Mouse (Mus musculus) heart, postnatal 4 days (tissue): ENCODE measurements at regions not wholly inside any gene's neighbourhood (a gene's known extent, or its start where the extent isn't known, plus 50 kb on each side); places are given as distances from the start of the nearest gene placed in this dataset.
A peak's percentile ranks its signal among the peaks of the same experiment; 100 is the strongest.

Experiments
- DNase-seq: peaks from one replicate; pipeline ENCODE4 v3.0.0; 2021

DNA sequence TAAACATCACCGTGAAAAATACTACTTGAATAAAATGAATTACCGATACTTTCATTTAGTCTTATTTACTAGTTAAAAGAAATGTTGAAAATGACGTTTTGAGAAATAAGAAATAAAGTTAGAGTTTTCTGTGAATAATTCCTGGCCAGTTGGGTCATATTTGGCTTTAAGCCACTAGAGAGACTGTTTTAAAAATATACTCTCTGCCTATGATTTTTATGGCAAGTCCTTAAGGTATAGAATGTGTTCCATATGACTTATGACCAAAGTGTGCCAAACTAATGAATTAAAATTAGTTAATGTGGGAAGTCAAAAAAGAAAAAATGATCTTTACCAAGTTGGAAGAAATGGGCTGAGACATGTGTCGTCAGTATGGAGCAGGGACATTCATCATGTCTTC lies 354.2 kb upstream of the Col3a1 start:
- DNase-seq = no peak

GRCm38 (mm10) chr1:44987171-44987570 lies 324.2 kb upstream of the Col3a1 start:
- no peak for DNase-seq

DNA sequence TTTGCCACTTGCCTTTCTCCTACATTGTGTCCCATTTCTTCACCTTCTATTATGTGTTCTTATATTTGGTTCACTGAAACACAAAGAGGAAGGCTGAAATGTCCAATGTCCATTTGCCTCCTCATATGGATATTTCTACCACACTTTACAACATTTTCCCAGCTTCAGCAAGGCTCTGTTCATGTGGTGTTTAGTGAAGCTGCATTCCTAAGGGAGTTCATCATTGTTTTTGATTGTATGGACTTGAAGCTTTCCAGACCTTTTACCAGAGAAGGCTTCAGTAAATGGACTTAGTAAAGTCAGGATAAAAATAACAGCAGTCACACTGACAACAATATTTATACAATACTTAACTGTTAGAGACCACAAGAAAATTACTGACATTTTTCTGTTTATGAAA lies 290.8 kb upstream of the Col3a1 start:
- DNase-seq = no peak

GRCm38 (mm10) chr1:45021234-45021633 lies 290.1 kb upstream of the Col3a1 start:
- no peak for DNase-seq

DNA sequence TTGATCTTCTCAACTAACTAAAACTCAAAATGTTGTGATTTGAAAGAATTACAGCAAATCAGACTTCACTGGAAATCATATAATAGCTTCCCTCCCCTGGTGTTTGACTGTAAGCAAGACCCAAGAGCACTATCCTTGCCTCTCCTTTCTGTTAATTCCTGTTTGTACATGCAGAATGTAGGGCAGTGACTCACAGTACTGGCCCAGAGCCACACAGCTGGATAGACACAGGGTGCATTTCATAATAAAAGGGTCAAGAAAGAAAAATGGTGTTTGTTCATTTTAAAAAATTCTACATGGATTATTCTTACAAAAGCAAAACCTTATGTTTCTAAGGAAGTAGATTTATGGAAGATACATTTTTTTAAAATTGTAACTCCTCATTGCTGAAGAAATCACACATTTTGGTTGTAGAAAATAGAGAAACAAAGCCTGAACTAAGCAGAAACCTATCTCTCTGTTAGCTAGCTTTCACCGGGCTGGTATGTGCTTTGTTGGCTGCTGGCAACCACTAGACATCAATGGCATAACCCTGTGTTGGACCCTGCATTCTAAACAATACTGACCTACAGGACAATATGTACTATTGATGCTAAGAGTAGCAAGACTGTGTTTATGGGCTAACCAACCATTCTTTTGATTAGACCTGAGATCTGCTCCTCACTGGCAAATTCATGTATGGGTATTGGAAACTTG lies 289.0 kb upstream of the Col3a1 start:
- DNase-seq = peak; percentile 81

- DNase-seq = no peak
Observed at GRCm38 (mm10) chr1:45023336-45023735, 288.0 kb upstream of the Col3a1 start.

GRCm38 (mm10) chr1:45031436-45032027 lies 279.8 kb upstream of the Col3a1 start:
- DNase-seq = no peak

- no peak for DNase-seq
Observed at GRCm38 (mm10) chr1:45033343-45033742, 278.0 kb upstream of the Col3a1 start.

DNA sequence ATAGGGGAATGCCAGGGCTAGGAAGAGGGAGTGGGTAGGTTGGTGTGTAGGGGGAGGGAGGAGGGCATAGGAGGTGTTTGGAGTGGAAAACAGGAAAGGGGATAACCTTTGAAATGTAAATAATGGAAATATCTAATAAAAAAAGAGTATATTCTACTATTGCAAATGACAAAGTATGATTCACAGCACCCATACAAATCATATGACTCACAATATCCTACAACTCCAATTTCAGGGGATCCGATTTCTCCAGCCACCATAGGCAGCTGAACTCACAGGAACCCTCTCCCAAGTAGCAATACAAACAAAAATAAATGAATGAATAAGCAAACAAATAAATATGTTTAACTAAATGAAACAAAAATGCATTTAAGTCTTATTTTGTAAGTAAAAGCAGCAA lies 270.0 kb upstream of the Col3a1 start:
- no peak for DNase-seq

DNA sequence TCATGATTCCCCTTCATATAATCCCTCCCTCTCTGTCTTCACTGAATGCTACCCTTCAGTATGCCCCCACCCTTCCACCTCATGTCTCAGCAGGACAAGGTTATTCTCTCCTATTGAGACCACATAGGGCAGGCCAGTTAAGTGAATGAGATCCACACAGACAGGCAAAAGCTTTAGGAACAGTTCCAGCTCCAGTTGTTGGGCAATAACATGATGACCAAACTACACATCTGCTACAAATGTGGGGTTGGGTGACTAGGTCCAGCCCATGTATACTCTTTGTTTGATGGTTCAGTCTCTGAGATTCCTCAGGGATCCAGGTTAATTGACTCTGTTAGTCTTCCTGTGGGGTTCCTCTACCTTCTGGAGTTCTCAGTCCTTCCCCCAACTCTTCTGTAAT lies 269.5 kb upstream of the Col3a1 start:
- DNase-seq = no peak

DNA sequence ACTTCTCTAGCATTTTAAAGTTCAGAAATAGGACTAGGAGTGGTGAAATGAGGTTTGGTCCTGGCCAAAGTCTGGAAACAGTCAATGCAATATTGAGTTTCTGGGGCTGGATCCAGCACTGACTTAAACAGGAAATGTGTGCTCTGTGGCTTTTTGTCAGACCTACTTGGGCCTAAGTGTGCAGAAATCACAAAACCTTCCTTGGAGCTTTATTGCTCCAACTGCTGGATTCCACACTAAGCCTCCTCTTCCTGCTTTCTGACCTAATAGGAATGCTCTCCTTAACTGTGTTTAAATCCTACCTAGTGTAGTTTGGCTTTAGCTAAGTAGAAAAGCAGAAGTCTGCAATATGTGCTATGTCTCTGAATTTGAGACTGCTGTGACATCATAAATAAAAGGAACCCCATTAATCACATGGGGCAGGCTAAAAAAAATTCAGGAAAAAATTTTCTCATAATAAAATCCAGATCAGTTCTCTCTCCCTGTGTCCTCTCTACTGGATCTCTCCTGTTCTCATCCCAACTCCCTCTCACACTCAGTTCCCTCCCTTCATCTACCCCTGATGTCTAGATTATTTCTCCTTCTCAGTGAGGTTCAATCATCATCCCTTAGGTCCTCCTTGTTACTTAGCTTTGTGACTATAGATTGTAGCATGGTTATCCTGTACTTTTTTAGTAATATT lies 268.0 kb upstream of the Col3a1 start:
- DNase-seq = peak; percentile 25

DNA sequence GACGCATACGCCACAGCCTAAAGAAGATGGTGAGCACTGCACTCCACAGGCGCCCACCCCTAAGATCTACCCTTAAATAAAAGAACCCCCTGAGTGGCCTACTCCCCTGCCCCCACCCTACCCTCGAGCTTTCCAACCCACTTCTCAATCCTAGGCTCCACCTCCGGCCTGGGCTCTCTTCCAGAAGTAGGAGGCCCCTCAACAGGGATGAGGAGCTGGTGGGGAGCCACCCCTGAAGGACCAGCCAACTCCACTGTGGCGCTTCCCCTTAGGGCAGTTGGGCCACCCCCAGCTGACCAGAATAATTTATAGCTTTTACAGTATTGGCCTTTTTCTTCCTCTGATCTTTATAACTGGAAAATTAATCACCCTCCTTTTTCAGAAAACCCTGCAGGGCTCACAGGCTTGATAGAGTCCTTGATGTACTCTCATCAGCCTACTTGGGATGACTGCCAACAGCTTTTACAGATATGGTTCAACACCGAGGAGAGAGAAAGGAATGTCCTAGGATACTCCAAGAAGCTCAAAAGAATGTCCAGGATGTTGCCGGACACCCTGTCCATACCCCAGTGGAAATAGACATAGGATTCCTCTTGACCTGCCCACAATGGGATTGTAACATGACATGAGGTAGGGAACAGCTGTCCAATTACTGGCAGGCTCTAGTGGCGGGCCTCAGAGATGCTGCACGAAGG lies 220.3 kb upstream of the Col3a1 start:
- peak; percentile 7 for DNase-seq

DNA sequence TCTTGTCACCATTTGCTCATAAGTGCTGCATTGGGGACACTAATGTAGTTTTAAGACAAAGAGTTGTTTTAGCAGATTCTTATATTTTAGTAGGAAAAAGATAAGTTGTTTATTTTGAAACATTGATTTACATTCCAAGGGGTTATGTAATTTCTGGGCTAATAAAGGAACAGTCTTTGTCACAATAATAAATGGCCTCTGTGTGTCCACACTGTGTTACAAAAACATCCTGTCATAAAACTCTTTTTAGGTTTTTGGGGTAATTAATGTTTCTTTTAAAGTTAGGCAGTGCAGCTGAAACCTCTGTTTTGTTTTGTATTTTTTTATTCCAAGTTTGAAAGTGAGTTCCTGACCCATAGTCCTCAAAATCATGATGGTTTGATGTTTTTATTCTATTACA lies 210.4 kb upstream of the Col3a1 start:
- DNase-seq = no peak

DNA sequence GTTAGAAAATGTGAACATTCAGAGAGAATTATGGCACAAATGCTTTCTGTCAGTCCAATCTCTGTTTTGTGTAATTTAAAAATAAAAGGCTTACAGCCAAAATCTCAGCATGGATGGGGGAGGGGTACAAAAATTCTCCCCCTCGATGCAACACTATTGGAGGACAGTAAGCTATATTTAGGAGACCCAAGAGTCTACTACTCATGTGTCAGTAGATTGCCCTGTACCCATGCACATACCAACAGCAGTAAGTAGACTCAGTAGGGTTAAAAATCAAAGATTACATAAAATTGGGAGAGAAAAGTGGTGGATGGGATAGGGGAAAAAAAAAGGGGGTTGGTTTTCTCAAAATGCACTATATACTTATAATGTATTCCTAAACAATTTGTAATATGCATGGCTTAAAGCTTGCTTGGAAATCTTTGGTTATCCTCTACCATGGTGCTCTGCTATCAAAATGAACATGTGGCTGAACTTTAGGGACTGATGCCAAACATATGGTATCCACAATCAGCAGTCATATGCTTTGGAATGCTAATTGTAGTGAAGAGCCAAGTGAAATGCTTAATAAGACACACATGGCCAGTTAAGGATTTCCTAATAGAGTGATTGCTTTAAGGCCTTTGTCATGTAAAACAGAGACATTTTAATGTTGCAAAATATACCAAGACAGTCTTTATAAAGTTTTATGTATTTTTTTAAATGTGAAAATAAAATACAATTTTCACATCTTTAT lies 194.8 kb upstream of the Col3a1 start:
- no peak for DNase-seq

DNA sequence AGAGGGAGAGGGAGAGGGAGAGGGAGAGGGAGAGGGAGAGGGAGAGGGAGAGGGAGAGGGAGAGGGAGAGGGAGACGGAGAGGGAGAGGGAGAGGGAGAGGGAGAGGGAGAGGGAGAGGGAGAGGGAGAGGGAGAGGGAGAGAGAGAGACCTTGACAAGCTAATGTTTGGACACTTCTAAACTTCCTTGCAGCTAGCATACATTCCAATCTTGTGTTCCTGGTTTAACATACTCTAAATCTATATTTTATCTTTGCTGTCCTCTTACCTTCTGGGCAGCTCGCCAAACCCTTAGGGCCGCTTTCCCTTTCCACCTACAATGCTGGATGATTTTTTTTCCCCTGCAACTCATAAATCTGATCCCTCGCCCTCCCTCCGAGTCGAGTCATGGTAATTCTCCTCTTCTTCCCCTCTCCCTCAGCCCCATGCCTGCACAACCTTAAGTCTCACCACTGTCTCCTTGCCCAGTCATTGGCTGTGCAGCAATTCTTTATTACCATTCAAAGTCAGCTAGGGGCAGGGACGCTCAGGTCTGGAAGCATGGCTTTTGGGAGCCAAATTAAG lies 176.1 kb upstream of the Col3a1 start:
- no peak for DNase-seq

GRCm38 (mm10) chr1:45147019-45147418 lies 164.3 kb upstream of the Col3a1 start:
- DNase-seq = no peak

DNA sequence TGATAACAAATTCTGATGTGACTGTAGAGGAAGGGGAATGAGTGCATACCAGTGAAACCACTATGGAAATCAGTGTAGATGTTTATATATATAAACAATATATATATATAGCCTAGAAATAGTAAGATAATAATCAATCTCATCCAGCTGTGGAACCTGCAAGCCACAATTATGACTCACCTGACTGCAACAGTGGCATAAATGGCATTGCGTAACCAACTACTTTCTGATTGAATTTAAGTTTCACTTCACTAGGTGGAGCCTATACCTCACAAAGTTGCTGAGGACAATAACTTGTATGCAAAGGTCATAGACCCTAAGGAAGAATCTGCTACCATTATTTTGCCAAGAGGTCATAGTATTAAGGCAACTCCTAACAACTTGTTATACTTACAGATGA lies 129.7 kb upstream of the Col3a1 start:
- no peak for DNase-seq

DNA sequence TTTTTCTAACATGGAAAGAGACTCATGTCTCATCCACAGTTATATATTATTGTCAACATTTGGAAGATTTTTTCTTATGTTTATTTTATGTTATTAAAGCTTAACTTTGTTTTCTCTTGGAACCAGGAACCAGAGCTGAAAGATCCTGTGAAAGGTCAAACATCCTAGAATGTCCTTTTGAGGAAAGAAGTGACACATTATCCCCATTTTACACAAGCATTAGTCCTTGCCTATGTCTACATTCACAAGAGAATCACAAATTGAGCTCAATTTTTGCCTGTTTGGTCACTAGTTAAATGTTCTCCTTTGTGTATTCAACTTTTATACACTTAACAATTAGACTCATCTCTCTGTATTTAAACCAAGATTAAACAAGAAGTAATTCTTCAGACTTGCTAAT lies 126.0 kb upstream of the Col3a1 start:
- no peak for DNase-seq

GRCm38 (mm10) chr1:45207926-45208325 lies 103.4 kb upstream of the Col3a1 start:
- no peak for DNase-seq

DNA sequence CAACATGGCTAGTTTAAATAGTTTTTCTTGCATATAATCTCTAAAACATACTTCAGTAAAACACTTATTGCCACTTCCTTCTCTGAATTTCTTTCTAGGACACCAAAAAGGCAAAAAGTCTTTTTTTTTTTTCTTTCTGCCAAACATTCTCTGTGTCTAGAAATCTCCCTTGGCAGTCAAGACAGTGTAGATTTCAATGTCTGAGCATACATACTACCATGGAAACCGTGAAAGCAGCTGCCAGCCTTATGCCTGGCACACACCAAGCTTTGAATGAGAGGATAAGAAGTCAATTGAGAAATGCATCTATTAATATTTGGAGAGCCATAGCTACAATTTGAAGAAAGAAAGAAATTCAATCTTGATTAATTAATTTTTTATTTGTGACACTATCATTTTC lies 95.1 kb upstream of the Col3a1 start:
- no peak for DNase-seq
